Mouse (Mus musculus) yolk sac, embryonic 10.5 days (tissue): ENCODE data around the gene Pcbp2.

Source experiments
- DNase-seq: peaks from one replicate; pipeline ENCODE4 v3.0.0-alpha.2; 2017; ENCODE audit warnings: low spot score

Pcbp2 gene

GRCm38 (mm10) chr15:102507561-102507960 is 37.2 kb downstream of the Pcbp2 start:
- DNase-seq, result no peak

- no peak for DNase-seq
Measured at GRCm38 (mm10) chr15:102508336-102508735, 38.0 kb downstream of the Pcbp2 start.

- DNase-seq, result peak; percentile 38
Measured at GRCm38 (mm10) chr15:102510110-102510509, 39.8 kb downstream of the Pcbp2 start.

- DNase-seq, result peak; percentile 96
Measured at GRCm38 (mm10) chr15:102510590-102511284, 40.4 kb downstream of the Pcbp2 start.

- DNase-seq, result no peak
Measured at GRCm38 (mm10) chr15:102511285-102511833, 41.0 kb downstream of the Pcbp2 start.

- no peak for DNase-seq
Measured at GRCm38 (mm10) chr15:102512010-102512409, 41.7 kb downstream of the Pcbp2 start.

- DNase-seq, result no peak
Measured at GRCm38 (mm10) chr15:102512471-102512870, 42.1 kb downstream of the Pcbp2 start.

GRCm38 (mm10) chr15:102513004-102513403 is 42.7 kb downstream of the Pcbp2 start:
- no peak for DNase-seq

- no peak for DNase-seq
Measured at GRCm38 (mm10) chr15:102515261-102515660, 44.9 kb downstream of the Pcbp2 start.

- DNase-seq, result no peak
Measured at GRCm38 (mm10) chr15:102515791-102516190, 45.5 kb downstream of the Pcbp2 start.

GRCm38 (mm10) chr15:102516293-102516692 is 46.0 kb downstream of the Pcbp2 start:
- no peak for DNase-seq

- DNase-seq, result peak; percentile 85
Measured at GRCm38 (mm10) chr15:102516728-102517404, 46.5 kb downstream of the Pcbp2 start, which contains the start of gene Map3k12. Gene Map3k12 (minus strand): TSS chr15:102517064.

- no peak for DNase-seq
Measured at GRCm38 (mm10) chr15:102517631-102517975, 47.3 kb downstream of the Pcbp2 start.

GRCm38 (mm10) chr15:102517976-102518858 is 47.9 kb downstream of the Pcbp2 start, which contains the start of gene Tarbp2:
Gene Tarbp2 (plus strand): TSS chr15:102518192.
- DNase-seq, result peak; percentile 100

- no peak for DNase-seq
Measured at GRCm38 (mm10) chr15:102518859-102519201, 48.5 kb downstream of the Pcbp2 start.

- DNase-seq, result no peak
Measured at GRCm38 (mm10) chr15:102519211-102520141, 49.1 kb downstream of the Pcbp2 start.

GRCm38 (mm10) chr15:102520416-102520815 is 50.1 kb downstream of the Pcbp2 start:
- no peak for DNase-seq

- no peak for DNase-seq
Measured at GRCm38 (mm10) chr15:102521480-102521879, 51.1 kb downstream of the Pcbp2 start.

GRCm38 (mm10) chr15:102524892-102525485 is 54.6 kb downstream of the Pcbp2 start, which contains the start of gene Npff:
Gene Npff (minus strand): TSS chr15:102524942.
- DNase-seq, result peak; percentile 68

- DNase-seq, result no peak
Measured at GRCm38 (mm10) chr15:102526111-102527002, 56.0 kb downstream of the Pcbp2 start.
